15 mouse cellular contexts compared by ENCODE assay signal in genomic region chr5:24781048-24781447, GRCm38 (mm10). TPM values are rescaled to one million over a fixed set of nuclear protein-coding genes. Genes with fewer than 3 reads are reported as not detected.
DNase-seq lines count a peak whose midpoint lies in the region; ATAC-seq and TF ChIP-seq lines count a peak whose summit lies in the region.
"Had no signal": no experiment of that assay in that cellular context is flagged by ENCODE, and none has a peak within 500 bp of the region (broad histone marks: within the 10 kb centered on the region; RNA-seq: fewer than 3 reads in every experiment).

No protein-coding gene starts in this region.

- ATAC-seq in megakaryocyte, adult 5-6 weeks (ENCODE audit: poor library complexity, severe bottlenecking), result peak; percentile 36

- TF ChIP-seq EP300 in ES-Bruce4 (IDR thresholded peaks at IDR 0.05; ENCODE audit: insufficient read depth, low read depth, low read length), result 0 out of 2 replicates have a peak, but pooled peaks have one; percentile 7

- peaks cover 14% of the 10 kb centered on the region; the same call in 1 of the 2 replicates for H3K27me3 ChIP-seq in heart, embryonic 10.5 days (ENCODE audit: insufficient read depth, poor library complexity, severe bottlenecking)
- H3K27me3 ChIP-seq in ES-Bruce4 (ENCODE audit: control insufficient read depth, insufficient read depth, low read length, poor library complexity, severe bottlenecking), result no peaks in the 10 kb centered on the region

- H3K4me3 ChIP-seq in heart, embryonic 10.5 days, result peak overlapping the region; percentile 15; the same call in 1 of the 2 replicates
- H3K4me3 ChIP-seq in ES-Bruce4 (ENCODE audit: low read depth, low read length), result no peak overlapping the region
- H3K4me3 ChIP-seq: forebrain, embryonic 10.5 days; liver, embryonic 15.5 days; neural tube, embryonic 12.5 days had no signal

- no peak for TF ChIP-seq POLR2A in ES-Bruce4 (IDR thresholded peaks at IDR 0.05; ENCODE audit: insufficient read depth, low read length)

- WGBS in heart, embryonic 10.5 days, result 14% methylated on average over 5 of the region's 5 CpGs

- peak overlapping the region; percentile 80 for H3K27ac ChIP-seq in heart, embryonic 10.5 days
- H3K27ac ChIP-seq in ES-Bruce4 (ENCODE audit: insufficient read depth, low read length), result no peak overlapping the region
- H3K27ac ChIP-seq: forebrain, embryonic 10.5 days; liver, embryonic 15.5 days; neural tube, embryonic 12.5 days had no signal

- no peak for TF ChIP-seq CTCF in ES-Bruce4 (IDR thresholded peaks at IDR 0.05; ENCODE audit: low read depth, low read length)

- H3K9ac ChIP-seq in ES-Bruce4 (ENCODE audit: low read depth, poor library complexity, severe bottlenecking), result no peak overlapping the region
- H3K9ac ChIP-seq: liver, embryonic 15.5 days; neural tube, embryonic 12.5 days had no signal

- H3K9me3 ChIP-seq in heart, embryonic 10.5 days, result peaks cover 5% of the 10 kb centered on the region
- H3K9me3 ChIP-seq in ES-Bruce4 (replicated peaks; ENCODE audit: control insufficient read depth, insufficient read depth, low read length, poor library complexity, severe bottlenecking), result peaks cover 12% of the 10 kb centered on the region; the same call in 1 of the 2 replicates
- H3K9me3 ChIP-seq: liver, embryonic 15.5 days; neural tube, embryonic 12.5 days had no signal

- H3K36me3 ChIP-seq in heart, embryonic 10.5 days, result no peaks in the 10 kb centered on the region
- H3K36me3 ChIP-seq in ES-Bruce4 (ENCODE audit: control insufficient read depth, insufficient read depth, low read length, poor library complexity, severe bottlenecking), result no peaks in the 10 kb centered on the region
- H3K36me3 ChIP-seq: forebrain, embryonic 10.5 days; liver, embryonic 15.5 days; neural tube, embryonic 12.5 days had no signal

- DNase-seq in heart, embryonic 10.5 days (ENCODE audit: low spot score), result peak; percentile 89
- no peak for DNase-seq in heart, adult 8-10 months (ENCODE audit: low spot score)
- DNase-seq in frontal cortex, postnatal 14 days (ENCODE audit: low spot score in 2 of 2), result peak; percentile 44 to 70
- DNase-seq in thymus, postnatal 14 days, result no peak
- no peak for DNase-seq in lung, postnatal 10 days
- no peak for DNase-seq in ovary, adult 18-20 months (ENCODE audit: low spot score)
- DNase-seq: B cell, adult 2 months; kidney, adult 9 months; layer of hippocampus, postnatal 36 days had no signal

- peaks cover 34% of the 10 kb centered on the region for H3K4me1 ChIP-seq in heart, embryonic 10.5 days
- no peaks in the 10 kb centered on the region for H3K4me1 ChIP-seq in ES-Bruce4 (ENCODE audit: control insufficient read depth, insufficient read depth, low read length)

RNA-seq across cellular contexts. Expression of gene Crygn, which starts 23.2 kb away (rescaled TPM):
- 2.7 and 4.1 TPM in 2 replicates for polyA plus RNA-seq in heart, embryonic 10.5 days (2016; fragmentation: Nextera tagmentation; extraction: Ambion mirVana)
- not detected for total RNA-seq in heart, adult 8-10 months (2022)
- 8.2 TPM in 1 of 2 replicates, not detected in the other for polyA plus RNA-seq in ES-Bruce4 (2011; ENCODE audit: insufficient read depth, insufficient read length, low read depth, missing spikeins)
- 2.3 and 3.7 TPM in 2 replicates for total RNA-seq in megakaryocyte, adult 5-6 weeks (2015)
- total RNA-seq in megakaryocyte, adult 5-6 weeks (2017), result not detected in 2 replicates
- total RNA-seq: megakaryocyte-erythroid progenitor cell, adult 5-6 weeks had no signal
- polyA plus RNA-seq: liver, embryonic 15.5 days had no signal

RNA-seq across cellular contexts. Expression of gene Wdr86, which starts 50.5 kb away (rescaled TPM):
- polyA plus RNA-seq in heart, embryonic 10.5 days (2016; fragmentation: Nextera tagmentation; extraction: Ambion mirVana), result 14.0 and 29.3 TPM in 2 replicates
- total RNA-seq in heart, adult 8-10 months (2022), result 1 to 10 TPM in 1 of 4 experiments, under 1 TPM in 3; 0.16 to 1.2 (median 0.60) TPM
- 10.3 and 11.3 TPM in 2 replicates for polyA plus RNA-seq in ES-Bruce4 (2011; ENCODE audit: insufficient read depth, insufficient read length, low read depth, missing spikeins)
- 0.18 TPM in 1 of 2 replicates, not detected in the other for total RNA-seq in megakaryocyte, adult 5-6 weeks (2015)
- total RNA-seq in megakaryocyte, adult 5-6 weeks (2017), result 0.12 and 0.55 TPM in 2 replicates
- total RNA-seq: megakaryocyte-erythroid progenitor cell, adult 5-6 weeks had no signal

Comparison
In these comparisons a context has a peak if more than half of its experiments do, and no peak if none do; other contexts are left out.
1. DNase-seq: peak in heart, embryonic 10.5 days (single experiment) and frontal cortex, postnatal 14 days (2 of 2); none in heart, adult 8-10 months (single experiment), thymus, postnatal 14 days (single experiment), lung, postnatal 10 days (single experiment) and ovary, adult 18-20 months (single experiment).